8 mouse cellular contexts compared by ENCODE assay signal in genomic region chr13:32337735-32338512, GRCm38 (mm10). TPM values are rescaled to one million over a fixed set of nuclear protein-coding genes. Genes with fewer than 3 reads are reported as not detected.
DNase-seq lines count a peak whose midpoint lies in the region; ATAC-seq and TF ChIP-seq lines count a peak whose summit lies in the region.

No protein-coding gene starts in this region.

- peak overlapping the region; percentile 90 for H3K4me3 ChIP-seq in cerebellum, adult 2 months (replicated peaks; ENCODE audit: insufficient read depth, low read depth, low read length)
- H3K4me3 ChIP-seq in testis, adult 2 months (ENCODE audit: control insufficient read depth, low read depth, low read length): peak overlapping the region; percentile 87

- H3K36me3 ChIP-seq in testis, adult 2 months (ENCODE audit: control insufficient read depth, insufficient read depth, low read length): no peaks in the 10 kb centered on the region

- TF ChIP-seq POLR2A in cerebellum, adult 2 months (IDR thresholded peaks at IDR 0.05; ENCODE audit: borderline replicate concordance, insufficient read depth, low read length): no peak
- TF ChIP-seq POLR2A in testis, adult 2 months (IDR thresholded peaks at IDR 0.05; ENCODE audit: control insufficient read depth, low read depth, low read length): no peak

- DNase-seq in cerebellum, adult 2 months: no peak
- no peak for DNase-seq in cerebellum, postnatal 14 days
- no peak for DNase-seq in testis, postnatal 14 days (ENCODE audit: low spot score)
- DNase-seq in cerebellum, postnatal 10 days: no peak

- TF ChIP-seq CTCF in cerebellum, adult 2 months (IDR thresholded peaks at IDR 0.05; ENCODE audit: borderline replicate concordance, insufficient read depth, low read depth, low read length): no peak
- no peak for TF ChIP-seq CTCF in testis, adult 2 months (IDR thresholded peaks at IDR 0.05; ENCODE audit: control insufficient read depth, insufficient read depth, insufficient replicate concordance, low read depth, low read length)

- peak overlapping the region; percentile 50; the same call in 1 of the 2 replicates for H3K27ac ChIP-seq in cerebellum, adult 2 months (ENCODE audit: insufficient read depth, low read length)
- H3K27ac ChIP-seq in testis, adult 2 months (ENCODE audit: control insufficient read depth, insufficient read depth, low read depth, low read length): peak overlapping the region; percentile 56

- 4% methylated on average over 32 of the region's 32 CpGs for WGBS in cerebellum, adult 2 months

- ATAC-seq in inflammation-experienced regulatory T-cells, adult 6 months: peak; percentile 44
- ATAC-seq in monocyte, adult 5-6 weeks (replicated peaks; ENCODE audit: insufficient number of reproducible peaks, low FRiP score, low TSS enrichment, poor library complexity, severe bottlenecking): peak; percentile 11; the same call in 1 of the 2 replicates
- ATAC-seq in frontal cortex, adult (ENCODE audit: low TSS enrichment): no peak; the same call in 1 of the 2 replicates

- H3K4me1 ChIP-seq in cerebellum, adult 2 months (ENCODE audit: control insufficient read depth, insufficient read depth, low read length): no peaks in the 10 kb centered on the region; the same call in 1 of the 2 replicates
- peaks cover 6% of the 10 kb centered on the region for H3K4me1 ChIP-seq in testis, adult 2 months (ENCODE audit: control insufficient read depth, insufficient read depth, low read length)

- H3K27me3 ChIP-seq in cerebellum, adult 2 months (ENCODE audit: control insufficient read depth, insufficient read depth, low read length): no peaks in the 10 kb centered on the region
- H3K27me3 ChIP-seq in testis, adult 2 months (ENCODE audit: control insufficient read depth, insufficient read depth, low read length): no peaks in the 10 kb centered on the region

RNA-seq across cellular contexts. Expression of gene Gmds, which starts 0.6 kb away (rescaled TPM):
- polyA plus RNA-seq in cerebellum, adult 2 months (2012; rRNA removed): 11.5 and 12.3 TPM in 2 replicates
- polyA plus RNA-seq in testis, adult 2 months (2012; rRNA removed): 4.3 and 5.2 TPM in 2 replicates
- 10 to 100 TPM; 17.2 to 26.3 (median 21.8) TPM for polyA plus RNA-seq in inflammation-experienced regulatory T-cells, adult 6 months (2017; shearing (Covaris generic))
- 5.9 to 15.7 TPM (median 9.6 TPM) in 3 replicates for total RNA-seq in monocyte, adult 5-6 weeks (2017)
